Mouse (Mus musculus) CH12.LX (cell line): Measurements from ENCODE around the gene Tmed6. TPM values are rescaled to one million over a fixed set of nuclear protein-coding genes. Genes with fewer than 3 reads are reported as not detected.
A peak's percentile ranks its signal among the peaks of the same experiment; 100 is the strongest.

ENCODE experiments used
- DNase-seq: peaks from one replicate; pipeline ENCODE4 v3.0.0-alpha.2; 2013; ENCODE audit errors: extremely low read depth
- H3K27ac ChIP-seq: 2 replicates; pipeline ENCODE4 v1.5.1; 2012; ENCODE audit warnings: low read depth, mild to moderate bottlenecking, control low read depth, moderate library complexity; ENCODE audit not compliant: insufficient read depth
- H3K27me3 ChIP-seq: replicated peaks from 2 replicates; pipeline ENCODE3; 2012; ENCODE audit warnings: inconsistent platforms
- H3K36me3 ChIP-seq, 2 experiments: replicated peaks in 1 of 2; 2 replicates each; pipeline versions ENCODE3 to v1.6.1; 2012; ENCODE audit warnings: inconsistent platforms in 1 of 2, low read length in 1 of 2, mild to moderate bottlenecking in 1 of 2, mixed read lengths in 1 of 2, moderate library complexity in 1 of 2; ENCODE audit not compliant: control insufficient read depth in 1 of 2, insufficient read depth in 1 of 2
- H3K4me1 ChIP-seq, 2 experiments: 2 replicates each; pipeline ENCODE4 v1.6.1; 2012; ENCODE audit warnings: inconsistent platforms in 1 of 2, moderate library complexity in 1 of 2; ENCODE audit not compliant: insufficient read depth in 2 of 2, control insufficient read depth in 1 of 2
- H3K4me2 ChIP-seq: 2 replicates; pipeline ENCODE4 v1.6.1; 2012; ENCODE audit warnings: low read depth, mild to moderate bottlenecking, control low read depth; ENCODE audit not compliant: poor library complexity, insufficient read depth, severe bottlenecking
- H3K4me3 ChIP-seq, 3 experiments: fragments of 150-350 bp in 1 of 3; sonication (generic) in 1 of 3; replicated peaks in 1 of 3; 2 replicates each; pipeline versions ENCODE3 to v1.5.1; 2011 to 2012; ENCODE audit warnings: low read depth in 2 of 3, low read length in 2 of 3, mild to moderate bottlenecking in 2 of 3, moderate library complexity in 2 of 3, control low read depth in 1 of 3, improper control_type of control experiment in 1 of 3, inconsistent platforms in 1 of 3, mixed read lengths in 1 of 3; ENCODE audit not compliant: poor library complexity in 1 of 3
- H3K79me2 ChIP-seq: replicated peaks from 2 replicates; pipeline ENCODE4 v1.6.1; 2012; ENCODE audit warnings: mild to moderate bottlenecking, moderate library complexity; ENCODE audit not compliant: control insufficient read depth, poor library complexity, insufficient read depth, severe bottlenecking; ENCODE audit errors: extremely low read depth
- H3K9ac ChIP-seq: 2 replicates; pipeline ENCODE4 v1.6.1; 2012; ENCODE audit warnings: low read depth, mild to moderate bottlenecking, control low read depth, moderate library complexity; ENCODE audit not compliant: insufficient read depth
- H3K9me3 ChIP-seq: replicated peaks from 2 replicates; pipeline ENCODE3; 2012; ENCODE audit warnings: low read length, inconsistent platforms, mixed read lengths
- BHLHE40 ChIP-seq: IDR thresholded peaks from 2 replicates; pipeline ENCODE4 v1.6.1; 2011; ENCODE audit warnings: mild to moderate bottlenecking, low read depth, low read length, improper control_type of control experiment
- CHD1 ChIP-seq: IDR thresholded peaks from 2 replicates; pipeline ENCODE4 v1.6.1; 2012; ENCODE audit warnings: low read depth, low read length, improper control_type of control experiment, inconsistent platforms
- CHD2 ChIP-seq: IDR thresholded peaks from 2 replicates; pipeline ENCODE4 v1.6.1; 2011; ENCODE audit warnings: low read length, improper control_type of control experiment
- CTCF ChIP-seq, 2 experiments: IDR thresholded peaks in 1 of 2; conservative IDR thresholded peaks in 1 of 2; 2 replicates each; pipeline ENCODE4 v1.5.1; 2011 to 2012; ENCODE audit warnings: low read depth in 2 of 2, low read length in 2 of 2, improper control_type of control experiment in 1 of 2, inconsistent platforms in 1 of 2, mild to moderate bottlenecking in 1 of 2, moderate library complexity in 1 of 2
- E2F4 ChIP-seq: IDR thresholded peaks from 2 replicates; pipeline ENCODE4 v1.6.1; 2011; ENCODE audit warnings: low read depth, low read length, improper control_type of control experiment; ENCODE audit not compliant: insufficient replicate concordance
- ELF1 ChIP-seq: IDR thresholded peaks from 2 replicates; pipeline ENCODE4 v1.6.1; 2014; ENCODE audit warnings: low read depth, mild to moderate bottlenecking, inconsistent platforms, low read length, improper control_type of control experiment
- EP300 ChIP-seq: IDR thresholded peaks from 2 replicates; pipeline ENCODE4 v1.6.1; 2011; ENCODE audit warnings: low read length, improper control_type of control experiment
- ETS1 ChIP-seq: conservative IDR thresholded peaks from 2 replicates; pipeline ENCODE4 v1.6.1; 2012; ENCODE audit warnings: low read depth, mild to moderate bottlenecking, inconsistent platforms, low read length, improper control_type of control experiment, moderate library complexity
- GABPA ChIP-seq: IDR thresholded peaks from 2 replicates; pipeline ENCODE4 v1.6.1; 2012; ENCODE audit warnings: low read depth, low read length, improper control_type of control experiment, inconsistent platforms; ENCODE audit not compliant: insufficient replicate concordance
- IRF4 ChIP-seq: IDR thresholded peaks from 2 replicates; pipeline ENCODE4 v1.6.1; 2014; ENCODE audit warnings: low read depth, mild to moderate bottlenecking, inconsistent platforms, low read length, improper control_type of control experiment
- JUN ChIP-seq: IDR thresholded peaks from 2 replicates; pipeline ENCODE4 v1.6.1; 2011; ENCODE audit warnings: low read depth, mild to moderate bottlenecking, low read length, improper control_type of control experiment, moderate library complexity; ENCODE audit not compliant: insufficient read depth
- JUND ChIP-seq: conservative IDR thresholded peaks from 2 replicates; pipeline ENCODE4 v1.6.1; 2011; ENCODE audit warnings: low read depth, low read length, improper control_type of control experiment
- KAT2A ChIP-seq: IDR thresholded peaks from 2 replicates; pipeline ENCODE4 v1.6.1; 2012; ENCODE audit warnings: low read length, improper control_type of control experiment, inconsistent platforms; ENCODE audit not compliant: insufficient replicate concordance
- MAX ChIP-seq: IDR thresholded peaks from 2 replicates; pipeline ENCODE4 v1.6.1; 2011; ENCODE audit warnings: low read length, improper control_type of control experiment
- MEF2A ChIP-seq: IDR thresholded peaks from 2 replicates; pipeline ENCODE4 v1.6.1; 2014; ENCODE audit warnings: low read depth, mild to moderate bottlenecking, inconsistent platforms, low read length, improper control_type of control experiment, borderline replicate concordance
- MXI1 ChIP-seq: IDR thresholded peaks from 2 replicates; pipeline ENCODE4 v1.6.1; 2011; ENCODE audit warnings: mild to moderate bottlenecking, low read depth, low read length, improper control_type of control experiment
- NELFE ChIP-seq: IDR thresholded peaks from 2 replicates; pipeline ENCODE4 v1.6.1; 2011; ENCODE audit warnings: low read depth, low read length, improper control_type of control experiment
- NRF1 ChIP-seq: IDR thresholded peaks from 2 replicates; pipeline ENCODE4 v1.6.1; 2014; ENCODE audit warnings: low read depth, mild to moderate bottlenecking, inconsistent platforms, low read length, improper control_type of control experiment, moderate library complexity
- POLR2A ChIP-seq: IDR thresholded peaks from 2 replicates; pipeline ENCODE4 v1.6.1; 2011; ENCODE audit warnings: low read depth, mild to moderate bottlenecking, improper control_type of control experiment, low read length
- POLR2AphosphoS2 ChIP-seq: IDR thresholded peaks from 2 replicates; pipeline ENCODE4 v1.6.1; 2011; ENCODE audit warnings: low read depth, low read length, improper control_type of control experiment
- RAD21 ChIP-seq: IDR thresholded peaks from 2 replicates; pipeline ENCODE4 v1.6.1; 2011; ENCODE audit warnings: low read depth, mild to moderate bottlenecking, low read length, improper control_type of control experiment, moderate library complexity
- RCOR1 ChIP-seq: conservative IDR thresholded peaks from 2 replicates; pipeline ENCODE4 v1.6.1; 2012; ENCODE audit warnings: low read depth, mild to moderate bottlenecking, inconsistent platforms, low read length, improper control_type of control experiment
- SMC3 ChIP-seq: IDR thresholded peaks from 2 replicates; pipeline ENCODE4 v1.6.1; 2011; ENCODE audit warnings: low read depth, low read length, improper control_type of control experiment
- TBP ChIP-seq: conservative IDR thresholded peaks from 2 replicates; pipeline ENCODE4 v1.6.1; 2011; ENCODE audit warnings: low read depth, low read length, improper control_type of control experiment
- TCF12 ChIP-seq: IDR thresholded peaks from 2 replicates; pipeline ENCODE4 v1.6.1; 2014; ENCODE audit warnings: low read depth, mild to moderate bottlenecking, inconsistent platforms, low read length, improper control_type of control experiment
- USF1 ChIP-seq: IDR thresholded peaks from 2 replicates; pipeline ENCODE4 v1.6.1; 2014; ENCODE audit warnings: low read depth, mild to moderate bottlenecking, inconsistent platforms, low read length, improper control_type of control experiment
- USF2 ChIP-seq: conservative IDR thresholded peaks from 2 replicates; pipeline ENCODE4 v1.6.1; 2011; ENCODE audit warnings: low read depth, low read length, improper control_type of control experiment
- ZKSCAN1 ChIP-seq: IDR thresholded peaks from 2 replicates; pipeline ENCODE4 v1.6.1; 2012; ENCODE audit warnings: low read depth, inconsistent platforms, low read length, improper control_type of control experiment, borderline replicate concordance
- ZMIZ1 ChIP-seq: IDR thresholded peaks from 2 replicates; pipeline ENCODE4 v1.6.1; 2012; ENCODE audit warnings: low read depth, mild to moderate bottlenecking, inconsistent platforms, low read length, improper control_type of control experiment
- ZNF384 ChIP-seq: IDR thresholded peaks from 2 replicates; pipeline ENCODE4 v1.6.1; 2012; ENCODE audit warnings: low read depth, low read length, improper control_type of control experiment, inconsistent platforms
- dilution Hi-C: fragments of 300-500 bp; cut with MboI; formaldehyde crosslinking; loops from 2 replicates; pipeline ENCODE4 v1.14.3; 2020; ENCODE audit warnings: low sequenced_read_pairs; ENCODE audit not compliant: extremely low pct_unique_long_range_greater_than_20kb, extremely low pct_ligation_motif_present
- in situ Hi-C: fragments of 300-500 bp; cut with MboI; formaldehyde crosslinking; loops from 3 replicates; pipeline ENCODE4 v1.14.3; 2019; ENCODE audit warnings: low sequenced_read_pairs, low pct_ligation_motif_present, low pct_unique_long_range_greater_than_20kb, mixed read lengths
- polyA plus RNA-seq: library from polyadenylated mRNA; unstranded; fragments of >175 nt; gene quantifications from 2 replicates; pipeline ENCODE4 v1.2.1, GENCODE M21; 2012; ENCODE audit warnings: low read depth; ENCODE audit not compliant: insufficient read length
- total RNA-seq, 2 experiments: library from RNA; depleted of rRNA; stranded (reverse); fragments of 300-350 nt in 1 of 2; fragments of >200 nt in 1 of 2; gene quantifications; 2 replicates each; pipeline ENCODE4 v1.2.3; 2012 to 2014

Gene Tmed6
- total and polyA plus RNA-seq, 3 experiments: 0.36 to 0.97 TPM; not detected in 1

- TF ChIP-seq KAT2A: 0 out of 2 replicates have a peak, but pooled peaks have one; percentile 35
- no peak for TF ChIP-seq ZNF384
- TF ChIP-seq CHD2: 0 out of 2 replicates have a peak, but pooled peaks have one; percentile 21
- no peak for TF ChIP-seq TCF12
- no peak for TF ChIP-seq POLR2A
- TF ChIP-seq MXI1: peak; percentile 53; the same call in 1 of the 2 replicates
- TF ChIP-seq TBP: peak; percentile 31; the same call in 1 of the 2 replicates
- no peak for TF ChIP-seq USF1
- no peak for TF ChIP-seq RCOR1
- TF ChIP-seq E2F4: 0 out of 2 replicates have a peak, but pooled peaks have one; percentile 44
- no peak for TF ChIP-seq GABPA
- TF ChIP-seq NELFE: no peak
- 0 out of 2 replicates have a peak, but pooled peaks have one; percentile 10 for TF ChIP-seq IRF4
- TF ChIP-seq SMC3: no peak
- no peak for TF ChIP-seq MEF2A
- no peak for TF ChIP-seq JUND
- no peak for TF ChIP-seq ZKSCAN1
- TF ChIP-seq JUN: no peak
- TF ChIP-seq CHD1: no peak
- peak; percentile 55; the same call in 1 of the 2 replicates for TF ChIP-seq MAX
- TF ChIP-seq ETS1: 0 out of 2 replicates have a peak, but pooled peaks have one; percentile 8
- TF ChIP-seq NRF1: no peak
- peak; percentile 44 for TF ChIP-seq ELF1
- TF ChIP-seq, all 38 proteins: peak for 13
Measured at GRCm38 (mm10) chr8:107095717-107096365, 30.4 kb upstream of the Tmed6 start (continued).

GRCm38 (mm10) chr8:107090531-107090930, 25.1 kb upstream of the Tmed6 start:
- H3K4me2 ChIP-seq: no peak overlapping the region
- peaks cover 44 to 83% of the 10 kb centered on the region in 2 experiments for H3K36me3 ChIP-seq
- H3K9ac ChIP-seq: no peak overlapping the region
- H3K4me3 ChIP-seq: no peak overlapping the region
- peaks cover 38% of the 10 kb centered on the region for H3K79me2 ChIP-seq
- dilution Hi-C loops (no loop called here), in situ Hi-C loops (no loop called here)
- H3K4me1 ChIP-seq: peaks cover 3 to 21% of the 10 kb centered on the region in 2 experiments; a peak in 3 of 4 replicates
- TF ChIP-seq JUND (no peak), NELFE (no peak), BHLHE40 (no peak), CTCF (conservative IDR thresholded peaks at IDR 0.05 in 1 of 2, IDR thresholded peaks at IDR 0.05 in 1 of 2; ENCODE audit: low read depth in 2 of 2, low read length in 2 of 2) (no peak), ELF1 (no peak), ZKSCAN1 (no peak), POLR2AphosphoS2 (no peak), USF2 (no peak), EP300 (no peak), ZNF384 (no peak), RCOR1 (no peak), ZMIZ1 (no peak), GABPA (no peak), IRF4 (no peak), TBP (no peak), MXI1 (no peak), CHD2 (no peak), RAD21 (no peak)
- H3K27ac ChIP-seq: no peak overlapping the region
- H3K27me3 ChIP-seq: no peaks in the 10 kb centered on the region
- DNase-seq: no peak
- H3K9me3 ChIP-seq: no peaks in the 10 kb centered on the region
